Mouse (Mus musculus) kidney, adult 2 months (tissue): ENCODE measurements around the gene Lonp2. TPM values are rescaled to one million over a fixed set of nuclear protein-coding genes. Genes with fewer than 3 reads are reported as not detected.
A peak's percentile ranks its signal among the peaks of the same experiment; 100 is the strongest.

Source experiments
- DNase-seq: peaks from one replicate; pipeline ENCODE4 v3.0.0; 2021
- H3K27ac ChIP-seq: fragments of 200-500 bp; 2 replicates; pipeline ENCODE4 v1.5.1; 2012; ENCODE audit warnings: low read depth, low read length, control low read depth, inconsistent platforms; ENCODE audit not compliant: insufficient read depth
- H3K27me3 ChIP-seq: fragments of 200-500 bp; replicated peaks from 2 replicates; pipeline ENCODE4 v1.6.1; 2012; ENCODE audit warnings: mild to moderate bottlenecking, moderate library complexity, low read length, inconsistent platforms; ENCODE audit not compliant: control insufficient read depth, insufficient read depth
- H3K36me3 ChIP-seq: fragments of 200-500 bp; 2 replicates; pipeline ENCODE4 v1.6.1; 2012; ENCODE audit warnings: mild to moderate bottlenecking, moderate library complexity, low read length, inconsistent platforms; ENCODE audit not compliant: control insufficient read depth, insufficient read depth
- H3K4me1 ChIP-seq: fragments of 200-500 bp; 2 replicates; pipeline ENCODE4 v1.6.1; 2011; ENCODE audit warnings: low read length; ENCODE audit not compliant: control insufficient read depth, insufficient read depth
- H3K4me3 ChIP-seq: fragments of 200-500 bp; 2 replicates; pipeline ENCODE4 v1.5.1; 2011; ENCODE audit warnings: mild to moderate bottlenecking, low read depth, low read length, control low read depth; ENCODE audit not compliant: insufficient read depth
- CTCF ChIP-seq: fragments of 200-500 bp; conservative IDR thresholded peaks from 2 replicates; pipeline ENCODE4 v1.5.1; 2011; ENCODE audit warnings: low read depth, mild to moderate bottlenecking, control low read depth, low read length, moderate library complexity, mixed read lengths; ENCODE audit not compliant: insufficient read depth, insufficient read length
- POLR2A ChIP-seq: fragments of 200-500 bp; IDR thresholded peaks from one replicate; pipeline ENCODE4 v1.6.1; 2011; ENCODE audit warnings: low read depth, low read length, control low read depth
- WGBS: fragments of 180-500 bp; shearing (Covaris S2); methylation state at CpG from one replicate; pipeline ENCODE4 v1.1.7; 2018; 5-methylcytosine and 5-hydroxymethylcytosine counted together
- polyA plus RNA-seq: library from polyadenylated mRNA; depleted of rRNA; stranded (reverse); fragments of >200 nt; gene quantifications from 2 replicates; pipeline ENCODE4 v1.2.3, GENCODE M21; 2012

Lonp2 gene
- polyA plus RNA-seq, 1 experiment = 82.9 TPM

- Histone ChIP-seq H3K4me1 (no peaks in the 10 kb centered on the region), H3K36me3 (peaks cover 2% of the 10 kb centered on the region), H3K27me3 (no peaks in the 10 kb centered on the region), H3K27ac (no peak overlapping the region), H3K4me3 (no peak overlapping the region)
- TF ChIP-seq POLR2A (no peak), CTCF (no peak)
- no peak for DNase-seq
- WGBS = 74% methylated on average over 3 of the region's 3 CpGs
Observed at GRCm38 (mm10) chr8:86686629-86687028, 62.8 kb downstream of the Lonp2 start.

- Histone ChIP-seq H3K27ac (no peak overlapping the region), H3K4me1 (no peaks in the 10 kb centered on the region), H3K36me3 (peaks cover 2% of the 10 kb centered on the region), H3K4me3 (no peak overlapping the region), H3K27me3 (no peaks in the 10 kb centered on the region)
- 81% methylated on average over 1 of the region's 1 CpGs for WGBS
- DNase-seq = no peak
- TF ChIP-seq POLR2A (no peak), CTCF (no peak)
Observed at GRCm38 (mm10) chr8:86692107-86692506, 68.3 kb downstream of the Lonp2 start.

GRCm38 (mm10) chr8:86694011-86694410, 70.2 kb downstream of the Lonp2 start:
- 0 out of 2 replicates have a peak, but pooled peaks cover 2% of the 10 kb centered on the region for H3K4me1 ChIP-seq
- no peak overlapping the region for H3K27ac ChIP-seq
- H3K27me3 ChIP-seq = no peaks in the 10 kb centered on the region
- H3K36me3 ChIP-seq = peaks cover 2% of the 10 kb centered on the region
- TF ChIP-seq CTCF = no peak
- TF ChIP-seq POLR2A = no peak
- DNase-seq = no peak
- H3K4me3 ChIP-seq = no peak overlapping the region
- 78% methylated on average over 1 of the region's 1 CpGs for WGBS

- Histone ChIP-seq H3K36me3 (peaks cover 2% of the 10 kb centered on the region; the same call in 1 of the 2 replicates), H3K4me3 (no peak overlapping the region), H3K27ac (no peak overlapping the region), H3K4me1 (0 out of 2 replicates have a peak, but pooled peaks cover 3% of the 10 kb centered on the region), H3K27me3 (no peaks in the 10 kb centered on the region)
- no peak for TF ChIP-seq CTCF
- TF ChIP-seq POLR2A = no peak
- no peak for DNase-seq
- 95% methylated on average over 2 of the region's 2 CpGs for WGBS
Observed at GRCm38 (mm10) chr8:86695703-86696102, 71.9 kb downstream of the Lonp2 start.

- no peak overlapping the region for H3K4me3 ChIP-seq
- 56% methylated on average over 1 of the region's 1 CpGs for WGBS
- 0 out of 2 replicates have a peak, but pooled peaks cover 3% of the 10 kb centered on the region for H3K4me1 ChIP-seq
- no peaks in the 10 kb centered on the region; the same call in 1 of the 2 replicates for H3K36me3 ChIP-seq
- TF ChIP-seq CTCF (no peak), POLR2A (no peak)
- peak; percentile 8 for DNase-seq
- no peaks in the 10 kb centered on the region for H3K27me3 ChIP-seq
- H3K27ac ChIP-seq = no peak overlapping the region
Observed at GRCm38 (mm10) chr8:86698811-86699421, 75.1 kb downstream of the Lonp2 start.

- Histone ChIP-seq H3K4me3 (no peak overlapping the region), H3K4me1 (0 out of 2 replicates have a peak, but pooled peaks cover 3% of the 10 kb centered on the region), H3K27me3 (no peaks in the 10 kb centered on the region), H3K36me3 (no peaks in the 10 kb centered on the region; the same call in 1 of the 2 replicates), H3K27ac (no peak overlapping the region)
- DNase-seq = no peak
- no peak for TF ChIP-seq POLR2A
- no peak for TF ChIP-seq CTCF
- 72% methylated on average over 12 of the region's 12 CpGs for WGBS
Observed at GRCm38 (mm10) chr8:86699471-86699870, 75.6 kb downstream of the Lonp2 start.

- no peak for DNase-seq
- H3K4me3 ChIP-seq = no peak overlapping the region
- no peak overlapping the region for H3K27ac ChIP-seq
- WGBS = 96% methylated on average over 3 of the region's 3 CpGs
- TF ChIP-seq POLR2A (no peak), CTCF (no peak)
- no peaks in the 10 kb centered on the region for H3K27me3 ChIP-seq
- no peaks in the 10 kb centered on the region; the same call in 1 of the 2 replicates for H3K36me3 ChIP-seq
- H3K4me1 ChIP-seq = 0 out of 2 replicates have a peak, but pooled peaks cover 3% of the 10 kb centered on the region
Observed at GRCm38 (mm10) chr8:86702453-86702852, 78.6 kb downstream of the Lonp2 start.

- H3K4me3 ChIP-seq = no peak overlapping the region
- H3K27ac ChIP-seq = no peak overlapping the region
- no peaks in the 10 kb centered on the region for H3K4me1 ChIP-seq
- H3K27me3 ChIP-seq = no peaks in the 10 kb centered on the region
- TF ChIP-seq CTCF (no peak), POLR2A (no peak)
- DNase-seq = no peak
- peaks cover 3% of the 10 kb centered on the region; the same call in 1 of the 2 replicates for H3K36me3 ChIP-seq
- WGBS = 76% methylated on average over 3 of the region's 3 CpGs
Observed at GRCm38 (mm10) chr8:86705317-86705716, 81.5 kb downstream of the Lonp2 start.
